In genomic region chr13:81658053-81658752, GRCm38 (mm10) we compare ENCODE assay signal across 8 mouse cellular contexts. TPM values are rescaled to one million over a fixed set of nuclear protein-coding genes. Genes with fewer than 3 reads are reported as not detected.
DNase-seq lines count a peak whose midpoint lies in the region; ATAC-seq and TF ChIP-seq lines count a peak whose summit lies in the region.

No protein-coding gene starts in this region.

- no peak for TF ChIP-seq RAD21 in CH12.LX (IDR thresholded peaks at IDR 0.05; ENCODE audit: low read depth, low read length)

- 4% methylated on average over 21 of the region's 21 CpGs for WGBS in heart, adult 2 months
- WGBS in forebrain, embryonic 13.5 days = 13% methylated on average over 21 of the region's 21 CpGs
- 10% methylated on average over 21 of the region's 21 CpGs for WGBS in limb, embryonic 15.5 days
- WGBS in small intestine, adult 2 months = under 1% methylated on average over 21 of the region's 21 CpGs

- TF ChIP-seq CTCF in heart, adult 2 months (IDR thresholded peaks at IDR 0.05) = no peak
- TF ChIP-seq CTCF in CH12.LX (conservative IDR thresholded peaks at IDR 0.05 in 1 of 2, IDR thresholded peaks at IDR 0.05 in 1 of 2; ENCODE audit: low read depth in 2 of 2, low read length in 2 of 2) = no peak
- TF ChIP-seq CTCF in small intestine, adult 2 months (IDR thresholded peaks at IDR 0.05; ENCODE audit: extremely low read depth, insufficient read length, insufficient replicate concordance, low read depth, low read length) = no peak

- DNase-seq in heart, adult 2 months = no peak
- DNase-seq in heart, postnatal 10 days = no peak
- DNase-seq in CH12.LX (ENCODE audit: extremely low read depth) = no peak
- no peak for DNase-seq in gastrocnemius, adult 18-20 months (ENCODE audit: low spot score)
- DNase-seq in thymus, postnatal 36 days = no peak

- peak overlapping the region; percentile 98 for H3K9ac ChIP-seq in heart, adult 2 months (ENCODE audit: low read depth, low read length)
- H3K9ac ChIP-seq in CH12.LX (ENCODE audit: insufficient read depth, low read depth) = peak overlapping the region; percentile 63
- H3K9ac ChIP-seq in forebrain, embryonic 13.5 days = peak overlapping the region; percentile 87
- peak overlapping the region; percentile 71 for H3K9ac ChIP-seq in limb, embryonic 15.5 days

- ATAC-seq in forebrain, embryonic 13.5 days = no peak
- no peak for ATAC-seq in limb, embryonic 15.5 days (ENCODE audit: insufficient number of reproducible peaks, low FRiP score, low TSS enrichment, low read depth)

- no peaks in the 10 kb centered on the region for H3K27me3 ChIP-seq in heart, adult 2 months (ENCODE audit: control insufficient read depth, insufficient read depth, low read length)
- no peaks in the 10 kb centered on the region for H3K27me3 ChIP-seq in CH12.LX (replicated peaks)
- no peaks in the 10 kb centered on the region for H3K27me3 ChIP-seq in forebrain, embryonic 13.5 days
- no peaks in the 10 kb centered on the region for H3K27me3 ChIP-seq in limb, embryonic 15.5 days
- H3K27me3 ChIP-seq in small intestine, adult 2 months (ENCODE audit: control insufficient read depth, insufficient read depth, low read length) = no peaks in the 10 kb centered on the region

- peaks cover 3% of the 10 kb centered on the region; the same call in 1 of the 2 replicates for H3K4me1 ChIP-seq in heart, adult 2 months (ENCODE audit: control insufficient read depth, insufficient read depth, low read length)
- H3K4me1 ChIP-seq in CH12.LX (ENCODE audit: control insufficient read depth in 1 of 2, insufficient read depth in 2 of 2) = peaks cover 7 to 13% of the 10 kb centered on the region in 2 experiments; a peak in 3 of 4 replicates
- peaks cover 20% of the 10 kb centered on the region for H3K4me1 ChIP-seq in forebrain, embryonic 13.5 days
- H3K4me1 ChIP-seq in limb, embryonic 15.5 days = peaks cover 8% of the 10 kb centered on the region; the same call in 1 of the 2 replicates
- H3K4me1 ChIP-seq in small intestine, adult 2 months (ENCODE audit: control insufficient read depth, insufficient read depth, insufficient read length, low read length) = peaks cover 2% of the 10 kb centered on the region; the same call in 1 of the 2 replicates

- peak overlapping the region; percentile 61 for H3K4me3 ChIP-seq in heart, adult 2 months
- peak overlapping the region; percentile 73 to 94 (median 81) for H3K4me3 ChIP-seq in CH12.LX (replicated peaks in 1 of 3; ENCODE audit: low read depth in 2 of 3, low read length in 2 of 3, poor library complexity in 1 of 3)
- H3K4me3 ChIP-seq in forebrain, embryonic 13.5 days = peak overlapping the region; percentile 76
- H3K4me3 ChIP-seq in limb, embryonic 15.5 days = peak overlapping the region; percentile 64
- H3K4me3 ChIP-seq in small intestine, adult 2 months (ENCODE audit: low read depth, low read length) = peak overlapping the region; percentile 84

- peaks cover 4% of the 10 kb centered on the region for H3K9me3 ChIP-seq in CH12.LX (replicated peaks; ENCODE audit: low read length)
- no peaks in the 10 kb centered on the region for H3K9me3 ChIP-seq in forebrain, embryonic 13.5 days (replicated peaks)
- H3K9me3 ChIP-seq in limb, embryonic 15.5 days = no peaks in the 10 kb centered on the region

- H3K4me2 ChIP-seq in CH12.LX (ENCODE audit: insufficient read depth, low read depth, poor library complexity, severe bottlenecking) = peak overlapping the region; percentile 91
- H3K4me2 ChIP-seq in forebrain, embryonic 13.5 days = peak overlapping the region; percentile 79
- H3K4me2 ChIP-seq in limb, embryonic 15.5 days = peak overlapping the region; percentile 57

- H3K79me2 ChIP-seq in heart, adult 2 months (replicated peaks; ENCODE audit: control insufficient read depth, insufficient read depth, low read length) = peaks cover 4% of the 10 kb centered on the region; the same call in 1 of the 2 replicates
- H3K79me2 ChIP-seq in CH12.LX (replicated peaks; ENCODE audit: control insufficient read depth, extremely low read depth, insufficient read depth, poor library complexity, severe bottlenecking) = peaks cover 11% of the 10 kb centered on the region

- TF ChIP-seq EP300 in heart, adult 2 months (IDR thresholded peaks at IDR 0.05; ENCODE audit: insufficient read depth, low read depth, low read length) = no peak
- TF ChIP-seq EP300 in CH12.LX (IDR thresholded peaks at IDR 0.05; ENCODE audit: low read length) = no peak

- H3K27ac ChIP-seq in heart, adult 2 months = peak overlapping the region; percentile 98
- H3K27ac ChIP-seq in CH12.LX (ENCODE audit: insufficient read depth, low read depth) = peak overlapping the region; percentile 6; the same call in 1 of the 2 replicates
- H3K27ac ChIP-seq in forebrain, embryonic 13.5 days = peak overlapping the region; percentile 75
- H3K27ac ChIP-seq in limb, embryonic 15.5 days = peak overlapping the region; percentile 90
- peak overlapping the region; percentile 95 for H3K27ac ChIP-seq in small intestine, adult 2 months (ENCODE audit: insufficient read depth, low read depth, low read length)

- intact Hi-C loops in heart, adult 2 months (cut with DNase I) = loop anchor here (5.0 kb wide), 4 partner anchors 54 to 776 kb away; partner anchors contain the start of genes Arrdc3, Cetn3, Mblac2 and Polr3g
- intact Hi-C loops in heart, postnatal 10 days (cut with DNase I) = loop anchor here (1.0 to 5.0 kb wide), 2 partner anchors 52 to 104 kb away; no protein-coding TSS in a partner anchor

- no peak for TF ChIP-seq POLR2A in heart, adult 2 months (IDR thresholded peaks at IDR 0.05; ENCODE audit: insufficient read depth, low read depth, low read length)
- TF ChIP-seq POLR2A in CH12.LX (IDR thresholded peaks at IDR 0.05; ENCODE audit: low read depth, low read length) = no peak
- no peak for TF ChIP-seq POLR2A in small intestine, adult 2 months (IDR thresholded peaks at IDR 0.05; ENCODE audit: low read depth, low read length)

- peaks cover 5% of the 10 kb centered on the region; the same call in 1 of the 2 replicates for H3K36me3 ChIP-seq in heart, adult 2 months (ENCODE audit: control insufficient read depth, insufficient read depth, low read length)
- H3K36me3 ChIP-seq in CH12.LX (replicated peaks in 1 of 2; ENCODE audit: control insufficient read depth in 1 of 2, insufficient read depth in 1 of 2, low read length in 1 of 2) = peaks cover 2 to 3% of the 10 kb centered on the region in 2 experiments
- no peaks in the 10 kb centered on the region for H3K36me3 ChIP-seq in forebrain, embryonic 13.5 days (ENCODE audit: poor library complexity, severe bottlenecking)
- H3K36me3 ChIP-seq in limb, embryonic 15.5 days = no peaks in the 10 kb centered on the region
- H3K36me3 ChIP-seq in small intestine, adult 2 months (ENCODE audit: control insufficient read depth, insufficient read depth, low read length) = no peaks in the 10 kb centered on the region

- in situ Hi-C loops in CH12.LX (cut with MboI; ENCODE audit: low pct_ligation_motif_present, low pct_unique_long_range_greater_than_20kb, low sequenced_read_pairs) = no loop called here

- dilution Hi-C loops in CH12.LX (cut with MboI; ENCODE audit: extremely low pct_ligation_motif_present, extremely low pct_unique_long_range_greater_than_20kb, low sequenced_read_pairs) = no loop called here

TF ChIP-seq in CH12.LX, 34 proteins besides CTCF, POLR2A, EP300 and RAD21 (continues in another document):
- TF ChIP-seq ZNF384 (IDR thresholded peaks at IDR 0.05; ENCODE audit: low read depth, low read length) = no peak

RNA-seq across cellular contexts. Expression of gene Lysmd3, which starts 0.7 kb away (rescaled TPM):
- 10 to 100 TPM; 13.2 to 17.2 TPM for total RNA-seq in heart, adult 2 months (2021)
- polyA plus RNA-seq in heart, adult 2 months (2012; rRNA removed) = 4.3 and 9.3 TPM in 2 replicates
- total RNA-seq in heart, postnatal 10 days (2021) = 10 to 100 TPM; 13.2 to 14.0 TPM
- total RNA-seq in CH12.LX (2012; rRNA removed) = 12.4 and 15.1 TPM in 2 replicates
- total RNA-seq in CH12.LX (2014; rRNA removed) = 17.7 and 19.7 TPM in 2 replicates
- 7.3 and 9.0 TPM in 2 replicates for polyA plus RNA-seq in CH12.LX (2012; ENCODE audit: insufficient read length, low read depth)
- polyA plus RNA-seq in forebrain, embryonic 13.5 days (2015; fragmentation: Nextera tagmentation; extraction: Ambion mirVana) = 20.7 and 22.0 TPM in 2 replicates
- polyA plus RNA-seq in limb, embryonic 15.5 days (2015; fragmentation: Nextera tagmentation; extraction: Ambion mirVana) = 32.5 and 32.6 TPM in 2 replicates
- 3.3 and 16.9 TPM in 2 replicates for polyA plus RNA-seq in small intestine, adult 2 months (2012; rRNA removed)
- 1 to 10 TPM; 5.1 to 5.6 TPM for total RNA-seq in gastrocnemius, adult 18-20 months (2021)

RNA-seq across cellular contexts. Expression of gene Adgrv1, which starts 25.2 kb away (rescaled TPM):
- under 1 TPM in 1 of 2 experiments, not detected in 1; 0.30 TPM for total RNA-seq in heart, adult 2 months (2021)
- polyA plus RNA-seq in heart, adult 2 months (2012; rRNA removed) = 0.18 and 0.35 TPM in 2 replicates
- total RNA-seq in heart, postnatal 10 days (2021) = under 1 TPM; 0.74 to 0.96 TPM
- 0.13 and 0.17 TPM in 2 replicates for total RNA-seq in CH12.LX (2012; rRNA removed)
- 0.26 and 0.44 TPM in 2 replicates for total RNA-seq in CH12.LX (2014; rRNA removed)
- 0.27 and 0.31 TPM in 2 replicates for polyA plus RNA-seq in CH12.LX (2012; ENCODE audit: insufficient read length, low read depth)
- polyA plus RNA-seq in forebrain, embryonic 13.5 days (2015; fragmentation: Nextera tagmentation; extraction: Ambion mirVana) = 31.3 and 36.8 TPM in 2 replicates
- 0.50 and 0.58 TPM in 2 replicates for polyA plus RNA-seq in limb, embryonic 15.5 days (2015; fragmentation: Nextera tagmentation; extraction: Ambion mirVana)
- 0.08 and 1.8 TPM in 2 replicates for polyA plus RNA-seq in small intestine, adult 2 months (2012; rRNA removed)
- total RNA-seq in gastrocnemius, adult 18-20 months (2021) = under 1 TPM in 1 of 2 experiments, not detected in 1; 0.14 TPM

RNA-seq across cellular contexts. Expression of gene Polr3g, which starts 52.6 kb away (rescaled TPM):
- 1 to 10 TPM; 3.3 to 4.5 TPM for total RNA-seq in heart, adult 2 months (2021)
- polyA plus RNA-seq in heart, adult 2 months (2012; rRNA removed) = 2.0 and 4.5 TPM in 2 replicates
- total RNA-seq in heart, postnatal 10 days (2021) = 1 to 10 TPM; 1.8 to 3.5 TPM
- total RNA-seq in CH12.LX (2012; rRNA removed) (19.1 and 22.0 TPM in 2 replicates), CH12.LX (2014; rRNA removed) (51.2 and 52.5 TPM in 2 replicates)
- 45.2 and 54.0 TPM in 2 replicates for polyA plus RNA-seq in CH12.LX (2012; ENCODE audit: insufficient read length, low read depth)
- 6.5 and 7.7 TPM in 2 replicates for polyA plus RNA-seq in forebrain, embryonic 13.5 days (2015; fragmentation: Nextera tagmentation; extraction: Ambion mirVana)
- polyA plus RNA-seq in limb, embryonic 15.5 days (2015; fragmentation: Nextera tagmentation; extraction: Ambion mirVana) = 46.5 and 48.2 TPM in 2 replicates
- polyA plus RNA-seq in small intestine, adult 2 months (2012; rRNA removed) = 0.91 and 4.2 TPM in 2 replicates
- 1 to 10 TPM; 1.5 to 1.8 TPM for total RNA-seq in gastrocnemius, adult 18-20 months (2021)

RNA-seq across cellular contexts. Expression of gene Mblac2, which starts 52.9 kb away (rescaled TPM):
- 1 to 10 TPM; 5.1 to 5.9 TPM for total RNA-seq in heart, adult 2 months (2021)
- 2.5 and 4.7 TPM in 2 replicates for polyA plus RNA-seq in heart, adult 2 months (2012; rRNA removed)
- 1 to 10 TPM; 2.6 to 4.6 TPM for total RNA-seq in heart, postnatal 10 days (2021)
- total RNA-seq in CH12.LX (2012; rRNA removed) (0.38 and 0.42 TPM in 2 replicates), CH12.LX (2014; rRNA removed) (0.54 and 0.71 TPM in 2 replicates)
- polyA plus RNA-seq in CH12.LX (2012; ENCODE audit: insufficient read length, low read depth) = 0.13 and 0.74 TPM in 2 replicates
- 13.2 and 18.1 TPM in 2 replicates for polyA plus RNA-seq in forebrain, embryonic 13.5 days (2015; fragmentation: Nextera tagmentation; extraction: Ambion mirVana)
- polyA plus RNA-seq in limb, embryonic 15.5 days (2015; fragmentation: Nextera tagmentation; extraction: Ambion mirVana) = 13.6 and 13.7 TPM in 2 replicates
- 0.81 and 1.0 TPM in 2 replicates for polyA plus RNA-seq in small intestine, adult 2 months (2012; rRNA removed)
- total RNA-seq in gastrocnemius, adult 18-20 months (2021) = 1 to 10 TPM; 1.7 to 1.8 TPM

Comparison
In these comparisons a context has a peak if more than half of its experiments do, and no peak if none do; other contexts are left out.
1. H3K27ac ChIP-seq: peak in every context shown above with its lines; median percentile 98 in heart, adult 2 months; 95 in small intestine, adult 2 months; 90 in limb, embryonic 15.5 days; 75 in forebrain, embryonic 13.5 days; 6 in CH12.LX.
2. RNA of gene Adgrv1, which starts 25.2 kb away (polyA plus RNA-seq): 31.3 to 36.8 TPM in forebrain, embryonic 13.5 days; 0.50 to 0.58 TPM in limb, embryonic 15.5 days, 0.27 to 0.31 TPM in CH12.LX, 0.18 to 0.35 TPM in heart, adult 2 months and 0.08 to 1.8 TPM in small intestine, adult 2 months; every median in the first group is over 10 times any median in the second.
3. Peak in every context shown above with its lines, with median percentiles within 50 percentile points of each other: H3K4me3 ChIP-seq, H3K9ac ChIP-seq and H3K4me2 ChIP-seq.